Mouse (Mus musculus) lung, adult 2 months (tissue): Measurements from ENCODE around the gene Hist1h4h. TPM values are rescaled to one million over a fixed set of nuclear protein-coding genes. Genes with fewer than 3 reads are reported as not detected.
"Not testable (repeated sequence)": the region's sequence is repeated elsewhere in the genome, so short reads cannot be mapped to it uniquely, and the experiment has no call there.

Experiments used
- DNase-seq: peaks from one replicate; pipeline ENCODE4 v3.0.0; 2022
- H3K4me1 ChIP-seq: fragments of 200-500 bp; 2 replicates; pipeline ENCODE4 v1.6.1; 2011; ENCODE audit warnings: low read length; ENCODE audit not compliant: control insufficient read depth, insufficient read depth
- H3K4me3 ChIP-seq: fragments of 200-500 bp; replicated peaks from 2 replicates; pipeline ENCODE3; 2011; ENCODE audit warnings: low read depth, mild to moderate bottlenecking, control low read depth, low read length; ENCODE audit errors: extremely low read depth
- CTCF ChIP-seq: fragments of 200-500 bp; IDR thresholded peaks from 2 replicates; pipeline ENCODE4 v1.5.1; 2011; ENCODE audit warnings: mild to moderate bottlenecking, low read length, control low read depth; ENCODE audit not compliant: insufficient read depth
- POLR2A ChIP-seq: fragments of 200-500 bp; IDR thresholded peaks from 2 replicates; pipeline ENCODE4 v1.6.1; 2011; ENCODE audit warnings: low read depth, mild to moderate bottlenecking, control low read depth, low read length, borderline replicate concordance; ENCODE audit errors: extremely low read depth
- WGBS: fragments of 180-500 bp; shearing (Covaris S2); methylation state at CpG from one replicate; pipeline ENCODE4 v1.1.7; 2018; 5-methylcytosine and 5-hydroxymethylcytosine counted together
- polyA plus RNA-seq: library from polyadenylated mRNA; depleted of rRNA; stranded (reverse); fragments of >200 nt; gene quantifications from 2 replicates; pipeline ENCODE4 v1.2.3, GENCODE M21; 2012

Hist1h4h gene
- polyA plus RNA-seq, 1 experiment, result 28.0 TPM

DNA sequence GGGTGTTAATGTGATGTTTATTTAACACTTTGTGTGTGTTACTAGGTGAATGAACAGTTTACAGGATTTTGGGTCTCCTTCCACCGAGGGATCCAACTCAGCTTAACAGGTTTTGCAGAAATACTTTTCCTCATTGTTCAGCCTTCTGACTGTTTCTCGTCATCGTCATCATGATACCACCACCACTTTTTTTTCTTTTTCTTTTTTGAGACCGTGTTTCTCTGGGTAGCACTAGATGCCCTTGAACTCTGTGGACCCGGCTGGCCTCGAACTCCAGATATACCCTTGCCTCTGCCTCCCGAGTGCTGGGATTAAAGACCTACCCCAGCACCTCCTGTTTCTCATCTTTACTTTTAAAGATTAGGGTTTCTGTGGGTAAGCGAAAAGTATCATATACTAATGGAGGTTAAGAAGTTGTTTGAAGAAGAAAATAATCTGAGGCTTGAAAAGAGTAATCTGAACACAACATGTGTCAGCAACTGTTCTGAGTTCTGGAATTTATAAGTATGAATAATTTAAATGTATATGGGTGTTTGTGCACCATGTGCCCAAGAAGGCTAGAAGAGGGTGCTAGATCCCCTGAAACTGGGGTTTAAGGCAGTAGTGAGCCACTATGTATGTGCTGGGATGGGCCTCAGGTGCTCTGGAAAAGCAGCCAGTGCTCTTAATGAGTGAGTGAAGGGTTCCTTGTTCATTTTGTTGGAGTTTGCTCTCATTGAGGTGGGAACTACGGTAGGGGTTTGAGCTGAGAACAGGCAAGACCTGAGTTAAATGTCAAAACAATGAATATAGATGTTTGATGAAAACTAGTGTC lies 1.6 kb downstream of the Hist1h4h start:
- WGBS, result 19% methylated on average over 9 of the region's 9 CpGs
- H3K4me3 ChIP-seq, result no peak overlapping the region
- TF ChIP-seq CTCF (no peak), POLR2A (no peak)
- DNase-seq, result no peak
- peaks cover 2% of the 10 kb centered on the region for H3K4me1 ChIP-seq

DNA sequence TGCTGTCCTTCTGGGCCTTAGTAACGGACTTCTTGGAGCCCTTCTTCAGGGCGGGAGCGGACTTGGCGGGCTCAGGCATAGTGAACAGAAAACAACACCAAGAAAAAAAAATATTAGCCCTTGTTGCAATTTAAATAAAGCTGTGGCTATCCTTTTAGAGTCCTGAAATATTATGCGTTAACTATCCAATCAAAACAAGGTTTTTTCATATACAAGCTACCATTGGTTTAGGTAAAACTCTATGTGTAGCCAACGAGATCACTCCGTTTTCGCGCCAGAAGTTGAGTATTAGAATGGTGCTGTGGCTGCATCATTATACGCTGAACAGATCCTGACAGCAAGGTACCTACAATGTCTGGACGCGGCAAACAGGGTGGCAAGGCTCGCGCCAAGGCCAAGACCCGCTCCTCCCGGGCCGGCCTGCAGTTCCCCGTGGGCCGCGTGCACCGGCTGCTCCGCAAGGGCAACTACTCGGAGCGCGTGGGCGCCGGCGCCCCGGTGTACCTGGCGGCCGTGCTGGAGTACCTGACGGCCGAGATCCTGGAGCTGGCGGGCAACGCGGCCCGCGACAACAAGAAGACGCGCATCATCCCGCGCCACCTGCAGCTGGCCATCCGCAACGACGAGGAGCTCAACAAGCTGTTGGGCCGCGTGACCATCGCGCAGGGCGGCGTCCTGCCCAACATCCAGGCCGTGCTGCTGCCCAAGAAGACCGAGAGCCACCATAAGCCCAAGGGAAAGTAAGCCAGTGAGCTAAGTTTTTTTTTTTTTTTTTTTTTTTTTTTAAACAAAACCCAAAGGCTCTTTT lies 2.9 kb downstream of the Hist1h4h start, which contains the start of gene Hist1h2af:
Gene Hist1h2af (plus strand): TSS at position 347 of the 808 bp plus-strand sequence.
- H3K4me1 ChIP-seq, H3K4me3 ChIP-seq: not testable (repeated sequence)
- peak; percentile 34 for DNase-seq
- WGBS, result under 1% methylated on average over 28 of the region's 53 CpGs

DNA sequence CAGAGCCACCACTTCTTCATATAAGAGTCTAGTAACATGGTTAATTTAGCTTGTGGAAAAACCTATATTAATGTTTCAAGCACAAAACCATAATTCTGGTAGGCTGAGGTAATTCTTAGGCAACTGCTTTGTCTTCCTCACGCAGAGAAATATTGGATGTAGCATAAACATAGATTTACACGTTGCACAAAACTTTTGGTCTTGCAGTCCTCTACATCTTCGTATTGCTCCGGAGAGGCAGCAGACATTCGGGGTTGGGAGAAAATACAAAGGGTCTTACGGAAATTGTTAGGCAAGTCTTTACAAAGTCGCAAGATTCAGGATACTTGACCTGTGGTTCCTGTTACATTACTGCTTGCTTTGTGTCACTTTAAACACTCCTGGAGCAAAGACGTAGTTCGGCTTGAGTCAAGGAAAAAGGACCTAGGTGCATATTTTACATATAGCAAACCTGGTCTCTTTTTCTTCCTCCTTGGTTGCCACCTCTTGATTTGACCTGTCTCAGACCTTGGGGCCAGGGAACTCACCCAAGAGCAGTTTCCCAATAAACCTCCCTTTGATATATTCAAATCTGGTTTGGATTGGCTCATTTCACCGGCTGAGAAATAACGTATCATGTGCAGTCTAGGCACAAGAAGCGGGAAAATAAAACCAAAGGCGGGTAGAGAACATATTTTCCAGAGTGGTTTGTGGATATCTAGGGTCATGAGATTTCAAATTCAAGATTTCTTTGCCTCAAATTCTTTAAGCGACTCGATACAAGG lies 3.7 kb downstream of the Hist1h4h start:
- H3K4me1 ChIP-seq, result peaks cover 2% of the 10 kb centered on the region
- whole genome bisulfite sequencing, result under 1% methylated on average over 15 of the region's 15 CpGs
- H3K4me3 ChIP-seq, result peak overlapping the region; percentile 13
- DNase-seq, result no peak
- TF ChIP-seq CTCF (no peak), POLR2A (no peak)

DNA sequence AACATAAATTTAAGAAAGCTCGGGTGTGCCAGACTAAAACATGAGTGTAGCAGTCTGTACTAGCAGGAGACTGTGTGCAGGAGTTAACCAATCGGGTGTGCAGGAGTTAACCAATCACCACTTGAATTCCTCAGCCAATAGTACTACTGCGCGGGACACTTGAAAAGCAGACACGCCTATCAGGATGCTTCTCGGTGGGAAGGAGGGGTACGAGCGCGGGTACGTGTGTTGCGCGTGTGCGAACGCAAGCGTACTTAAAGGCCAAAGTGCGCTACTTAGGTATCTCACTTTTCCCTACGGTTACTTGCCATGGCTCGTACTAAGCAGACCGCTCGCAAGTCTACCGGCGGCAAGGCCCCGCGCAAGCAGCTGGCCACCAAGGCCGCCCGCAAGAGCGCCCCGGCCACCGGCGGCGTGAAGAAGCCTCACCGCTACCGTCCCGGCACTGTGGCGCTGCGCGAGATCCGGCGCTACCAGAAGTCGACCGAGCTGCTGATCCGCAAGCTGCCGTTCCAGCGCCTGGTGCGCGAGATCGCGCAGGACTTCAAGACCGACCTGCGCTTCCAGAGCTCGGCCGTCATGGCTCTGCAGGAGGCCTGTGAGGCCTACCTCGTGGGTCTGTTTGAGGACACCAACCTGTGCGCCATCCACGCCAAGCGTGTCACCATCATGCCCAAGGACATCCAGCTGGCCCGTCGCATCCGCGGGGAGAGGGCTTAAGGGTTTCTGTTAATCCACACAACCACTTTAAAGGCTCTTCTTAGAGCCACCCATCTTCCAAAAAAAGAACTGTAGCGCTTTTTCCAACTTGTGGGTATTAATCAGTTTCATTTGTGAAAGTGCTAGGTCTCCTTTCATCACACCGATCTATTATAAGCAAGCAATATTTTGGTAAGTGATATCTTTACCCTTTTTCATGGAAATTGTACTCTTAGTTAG lies 4.6 kb downstream of the Hist1h4h start, which contains the start of gene Hist1h3g:
Gene Hist1h3g (plus strand): TSS at position 286 of the 939 bp plus-strand sequence.
- peak within 1 kb of the TSS; percentile 59 for H3K4me3 ChIP-seq
- not testable (repeated sequence) for H3K4me1 ChIP-seq
- peak; percentile 78 for DNase-seq
- 1% methylated on average over 49 of the region's 62 CpGs for WGBS

DNA sequence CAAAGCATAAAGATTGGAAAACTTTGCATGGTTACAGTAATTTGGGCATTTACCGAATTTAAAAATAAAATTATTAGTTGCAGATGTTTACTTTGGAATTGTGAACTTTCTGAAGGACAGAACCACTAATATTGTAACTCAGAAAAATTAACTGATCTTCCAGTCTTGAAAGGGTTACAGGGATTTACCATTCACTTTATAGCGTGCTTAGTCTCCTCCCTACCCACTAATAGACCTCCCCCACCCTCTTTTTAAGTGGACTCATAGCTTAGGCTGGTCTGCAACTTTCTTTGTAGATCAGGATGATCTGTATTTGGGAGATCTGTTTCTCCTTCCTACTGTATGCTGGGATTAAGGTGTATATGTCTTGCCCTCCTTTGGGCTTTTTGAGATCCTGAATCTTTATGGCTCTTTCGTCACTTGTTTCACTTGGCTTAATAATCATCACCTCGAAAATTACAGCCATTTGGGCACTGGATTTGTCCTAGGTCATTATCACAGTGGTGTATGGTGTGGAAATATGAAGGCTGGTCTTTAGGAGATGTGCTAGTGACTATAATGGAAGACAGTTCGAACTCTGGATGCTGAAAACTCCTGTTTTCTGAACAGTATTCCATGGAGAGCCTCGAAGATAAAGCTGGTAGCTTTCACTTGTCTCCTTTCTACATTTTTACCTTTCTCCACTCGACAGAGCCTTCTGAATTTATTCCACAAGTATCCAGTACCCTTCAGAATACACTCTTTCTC lies 5.4 kb downstream of the Hist1h4h start:
- H3K4me3 ChIP-seq, result no peak overlapping the region
- no peak for TF ChIP-seq POLR2A
- TF ChIP-seq CTCF, result no peak

DNA sequence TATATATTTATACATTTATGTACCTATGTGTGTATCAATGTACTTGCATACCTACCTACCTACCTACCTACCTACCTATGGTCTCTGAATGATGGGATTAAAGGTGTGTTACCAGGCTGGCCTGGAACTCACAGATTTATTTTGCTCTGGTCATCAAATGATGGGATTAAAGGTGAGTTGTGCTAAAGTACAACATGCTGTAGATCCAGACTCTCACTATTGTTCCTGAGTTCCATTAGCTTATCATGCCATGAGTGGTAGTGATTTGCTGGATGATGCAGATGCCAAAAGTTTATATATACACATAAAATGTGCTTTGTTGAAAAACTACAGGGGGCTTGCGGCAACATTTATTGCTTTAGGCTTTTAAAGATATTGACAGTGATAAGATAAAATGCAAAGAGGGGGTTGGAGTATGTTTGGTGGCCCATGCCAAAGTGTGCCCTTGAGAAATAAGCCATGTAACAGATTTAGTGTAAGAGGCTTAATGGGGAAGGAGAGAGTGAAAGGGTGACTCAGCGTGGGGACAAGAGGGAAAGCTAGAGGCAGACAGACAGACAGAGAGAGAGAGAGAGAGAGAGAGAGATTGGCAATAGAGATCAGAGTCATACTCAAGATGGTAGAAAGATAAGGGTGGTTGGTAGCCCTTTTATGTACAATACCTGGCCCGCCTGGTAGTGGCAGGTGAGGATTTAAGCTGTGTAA lies 6.3 kb downstream of the Hist1h4h start:
- DNase-seq, result no peak
- peaks cover 2% of the 10 kb centered on the region; the same call in 1 of the 2 replicates for H3K4me1 ChIP-seq
- TF ChIP-seq POLR2A (no peak), CTCF (no peak)
- 64% methylated on average over 3 of the region's 3 CpGs for WGBS
- no peak overlapping the region for H3K4me3 ChIP-seq

More for the DNA sequence above, 5.4 kb downstream of the Hist1h4h start:
- H3K4me1 ChIP-seq, result peaks cover 2% of the 10 kb centered on the region; the same call in 1 of the 2 replicates
- no peak for DNase-seq
- 17% methylated on average over 7 of the region's 7 CpGs for WGBS

DNA sequence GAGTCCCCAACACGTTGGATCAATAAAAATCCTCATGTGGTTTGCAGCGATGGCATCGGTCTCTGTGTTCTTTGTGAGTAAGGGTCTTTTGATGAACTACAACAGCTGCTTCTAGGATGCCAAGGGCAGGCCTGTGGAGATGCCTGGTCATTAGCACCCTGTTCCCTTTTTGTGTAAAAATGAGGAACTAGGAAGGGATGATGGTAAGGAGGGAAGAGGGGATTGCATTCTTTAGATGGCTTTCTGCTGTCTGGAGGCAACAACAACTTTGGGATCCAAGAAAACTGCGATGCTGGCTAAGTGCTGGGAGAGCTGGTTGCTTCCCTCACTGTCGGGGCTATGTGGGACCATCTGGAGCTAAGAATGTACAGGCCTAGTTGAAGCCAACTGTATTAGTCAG lies 7.4 kb downstream of the Hist1h4h start:
- H3K4me1 ChIP-seq, result peaks cover 2% of the 10 kb centered on the region; the same call in 1 of the 2 replicates
- no peak for DNase-seq
- WGBS, result 81% methylated on average over 5 of the region's 5 CpGs
- no peak for TF ChIP-seq POLR2A
- TF ChIP-seq CTCF, result no peak
- H3K4me3 ChIP-seq, result no peak overlapping the region

DNA sequence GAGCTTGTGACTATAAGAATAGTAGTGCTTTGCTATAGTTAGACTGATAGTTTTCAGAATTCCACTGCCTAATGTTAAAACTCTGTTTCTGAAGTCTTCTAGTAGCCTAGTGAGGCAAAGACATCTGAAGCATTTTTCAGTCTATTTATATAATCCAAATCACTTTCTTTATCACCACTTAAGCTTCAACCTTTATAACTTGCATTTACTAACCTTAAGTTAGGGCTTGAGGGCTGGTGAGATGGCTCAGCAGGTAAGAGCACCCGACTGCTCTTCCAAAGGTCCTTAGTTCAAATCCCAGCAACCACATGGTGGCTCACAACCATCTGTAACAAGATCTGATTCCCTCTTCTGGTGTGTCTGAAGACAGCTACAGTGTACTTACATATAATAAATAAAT lies 9.0 kb downstream of the Hist1h4h start:
- not testable (repeated sequence) for DNase-seq, H3K4me3 ChIP-seq, H3K4me1 ChIP-seq
- WGBS, result 58% methylated on average over 1 of the region's 1 CpGs
